Mouse (Mus musculus) stomach, embryonic 16.5 days (tissue): Measurements from ENCODE around the gene Chid1. TPM values are rescaled to one million over a fixed set of nuclear protein-coding genes. Genes with fewer than 3 reads are reported as not detected.

Experiments used
- ATAC-seq: fragments of 200-750 bp; cut with Nextera tagmentation; 2 replicates; pipeline ENCODE4 v1.8.0; 2017; ENCODE audit warnings: moderate number of reproducible peaks, moderate TSS enrichment; ENCODE audit not compliant: insufficient read depth, low FRiP score
- H3K27ac ChIP-seq: fragments of 300-500 bp; sonication (generic); 2 replicates; pipeline ENCODE4 v1.5.1; 2014; ENCODE audit warnings: low read length
- H3K27me3 ChIP-seq: fragments of 300-500 bp; sonication (generic); 2 replicates; pipeline ENCODE4 v1.6.1; 2014; ENCODE audit warnings: low read length, control low read depth, mixed read lengths; ENCODE audit not compliant: control insufficient read depth, insufficient read depth
- H3K36me3 ChIP-seq: fragments of 300-500 bp; sonication (generic); 2 replicates; pipeline ENCODE4 v1.6.1; 2014; ENCODE audit warnings: low read length; ENCODE audit not compliant: control insufficient read depth, insufficient read depth
- H3K4me1 ChIP-seq: fragments of 300-500 bp; sonication (generic); 2 replicates; pipeline ENCODE4 v1.6.1; 2014; ENCODE audit warnings: low read length, control low read depth, mixed read lengths; ENCODE audit not compliant: control insufficient read depth, insufficient read depth
- H3K4me2 ChIP-seq: fragments of 300-500 bp; sonication (generic); 2 replicates; pipeline ENCODE4 v1.6.1; 2014; ENCODE audit warnings: low read depth, low read length, mixed read lengths
- H3K4me3 ChIP-seq: fragments of 300-500 bp; sonication (generic); replicated peaks from 2 replicates; pipeline ENCODE4 v1.5.1; 2014; ENCODE audit warnings: mild to moderate bottlenecking, low read length
- H3K9ac ChIP-seq: fragments of 300-500 bp; sonication (generic); 2 replicates; pipeline ENCODE4 v1.6.1; 2014; ENCODE audit warnings: low read length
- H3K9me3 ChIP-seq: fragments of 300-500 bp; sonication (generic); replicated peaks from 2 replicates; pipeline ENCODE4 v1.6.1; 2016; ENCODE audit warnings: low read length, control low read depth; ENCODE audit not compliant: control insufficient read depth
- WGBS: fragments of 180-500 bp; shearing (Covaris S2); extraction: QIAGEN DNeasy Blood & Tissue Kit; methylation state at CpG from one replicate; pipeline ENCODE4 v1.1.7; 2014; 5-methylcytosine and 5-hydroxymethylcytosine counted together
- polyA plus RNA-seq: library from polyadenylated mRNA; unstranded; fragments of >200 nt; fragmentation: Nextera tagmentation; extraction: Ambion mirVana; gene quantifications from 2 replicates; pipeline ENCODE4 v1.2.1, GENCODE M21; 2015

The Chid1 gene
- polyA plus RNA-seq, 1 experiment from 2014 or later = 54.0 TPM

DNA sequence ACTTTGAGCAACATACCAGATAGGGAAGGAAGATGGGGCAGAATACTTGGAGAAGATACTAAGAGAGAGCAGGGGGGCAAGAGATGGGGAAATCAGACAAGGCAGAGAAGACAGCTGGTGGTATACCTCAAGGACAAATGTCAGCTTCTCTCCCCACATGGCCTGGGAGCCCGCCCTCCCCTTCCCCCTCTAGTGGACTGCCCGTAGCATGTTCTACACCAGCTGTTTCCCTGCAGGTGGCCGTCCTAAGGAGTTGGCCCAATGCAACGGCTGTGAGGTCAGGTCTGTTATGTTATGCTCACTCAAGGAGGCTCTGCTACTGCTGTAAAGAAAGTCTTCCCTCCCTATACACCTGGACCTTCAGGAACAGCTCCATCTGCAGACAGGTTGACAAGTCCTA lies 16.6 kb downstream of the Chid1 start:
- H3K27me3 ChIP-seq = no peaks in the 10 kb centered on the region
- no peak overlapping the region for H3K9ac ChIP-seq
- no peak overlapping the region for H3K27ac ChIP-seq
- no peaks in the 10 kb centered on the region for H3K4me1 ChIP-seq
- H3K9me3 ChIP-seq = no peaks in the 10 kb centered on the region
- no peak for ATAC-seq
- 44% methylated on average over 4 of the region's 4 CpGs for WGBS
- H3K4me2 ChIP-seq = no peak overlapping the region
- no peak overlapping the region for H3K4me3 ChIP-seq
- peaks cover 5% of the 10 kb centered on the region; the same call in 1 of the 2 replicates for H3K36me3 ChIP-seq

DNA sequence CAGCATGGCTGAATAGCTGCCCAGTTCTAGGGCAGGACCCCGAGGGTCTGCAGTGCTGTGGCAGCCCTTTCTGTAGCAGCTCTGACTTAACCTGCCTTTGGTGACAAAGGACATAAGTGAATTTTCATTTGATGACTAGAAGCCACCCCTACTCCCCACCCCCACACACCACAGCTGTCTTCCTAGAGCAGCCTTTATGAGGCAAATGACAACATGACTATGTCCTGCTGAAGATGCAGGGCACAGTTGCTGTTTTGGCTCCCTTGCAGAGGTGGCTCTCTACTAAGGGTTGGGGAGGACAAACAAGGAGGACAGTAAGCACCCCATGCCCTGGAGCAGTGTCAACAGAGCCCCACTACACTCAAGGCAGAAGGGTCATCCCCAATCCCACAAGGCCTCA lies 19.9 kb downstream of the Chid1 start:
- Histone ChIP-seq H3K9me3 (no peaks in the 10 kb centered on the region), H3K9ac (no peak overlapping the region), H3K4me3 (no peak overlapping the region), H3K27ac (no peak overlapping the region), H3K4me1 (no peaks in the 10 kb centered on the region), H3K4me2 (no peak overlapping the region), H3K27me3 (no peaks in the 10 kb centered on the region), H3K36me3 (peaks cover 5% of the 10 kb centered on the region; the same call in 1 of the 2 replicates)
- whole genome bisulfite sequencing = 89% methylated on average over 1 of the region's 1 CpGs
- ATAC-seq = no peak

DNA sequence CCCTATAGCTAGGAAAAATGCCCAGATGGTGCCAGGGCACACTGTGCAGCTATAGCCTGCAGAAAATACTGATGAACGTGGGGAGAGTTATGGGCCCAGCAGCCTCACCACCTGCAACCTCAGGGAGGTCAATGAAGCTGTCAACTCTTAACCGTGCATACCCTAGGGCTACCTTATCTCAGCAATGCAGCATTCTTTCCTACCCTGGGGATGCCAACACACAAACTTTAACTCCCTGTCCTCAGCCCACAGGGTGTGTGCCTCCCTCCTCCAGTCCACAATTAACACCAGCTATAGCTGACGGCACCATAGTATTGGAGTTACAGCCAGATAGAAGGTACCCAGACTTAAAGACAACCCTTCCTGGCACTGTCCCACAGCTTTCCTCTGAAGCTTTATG lies 20.7 kb downstream of the Chid1 start:
- Histone ChIP-seq H3K4me1 (no peaks in the 10 kb centered on the region), H3K27me3 (no peaks in the 10 kb centered on the region), H3K4me2 (no peak overlapping the region), H3K9ac (no peak overlapping the region), H3K36me3 (peaks cover 5% of the 10 kb centered on the region; the same call in 1 of the 2 replicates), H3K27ac (no peak overlapping the region), H3K9me3 (no peaks in the 10 kb centered on the region), H3K4me3 (no peak overlapping the region)
- no peak for ATAC-seq
- WGBS = 77% methylated on average over 3 of the region's 3 CpGs

DNA sequence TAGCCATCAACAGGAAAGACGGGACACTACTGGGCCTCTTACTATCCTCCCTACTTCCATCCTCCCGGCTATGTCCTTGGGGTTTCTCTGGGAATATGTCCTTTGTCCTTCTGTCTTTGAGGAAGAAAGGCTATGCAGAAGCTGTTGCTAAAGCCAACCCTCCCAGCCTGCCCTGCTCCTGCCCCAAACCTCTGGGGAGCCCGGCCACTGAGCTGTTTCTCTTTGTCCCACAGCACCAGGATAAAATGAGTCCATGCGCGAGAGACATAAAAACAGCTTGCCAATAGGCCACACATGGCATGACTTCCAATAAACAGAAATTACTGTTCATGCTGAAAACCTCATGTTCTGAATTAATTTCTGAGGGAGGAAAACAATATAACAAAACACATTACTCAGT lies 21.4 kb downstream of the Chid1 start:
- Histone ChIP-seq H3K9ac (no peak overlapping the region), H3K4me1 (no peaks in the 10 kb centered on the region), H3K9me3 (no peaks in the 10 kb centered on the region), H3K36me3 (peaks cover 5% of the 10 kb centered on the region; the same call in 1 of the 2 replicates), H3K4me3 (no peak overlapping the region), H3K4me2 (no peak overlapping the region), H3K27me3 (no peaks in the 10 kb centered on the region), H3K27ac (no peak overlapping the region)
- WGBS = 90% methylated on average over 5 of the region's 5 CpGs
- no peak for ATAC-seq

DNA sequence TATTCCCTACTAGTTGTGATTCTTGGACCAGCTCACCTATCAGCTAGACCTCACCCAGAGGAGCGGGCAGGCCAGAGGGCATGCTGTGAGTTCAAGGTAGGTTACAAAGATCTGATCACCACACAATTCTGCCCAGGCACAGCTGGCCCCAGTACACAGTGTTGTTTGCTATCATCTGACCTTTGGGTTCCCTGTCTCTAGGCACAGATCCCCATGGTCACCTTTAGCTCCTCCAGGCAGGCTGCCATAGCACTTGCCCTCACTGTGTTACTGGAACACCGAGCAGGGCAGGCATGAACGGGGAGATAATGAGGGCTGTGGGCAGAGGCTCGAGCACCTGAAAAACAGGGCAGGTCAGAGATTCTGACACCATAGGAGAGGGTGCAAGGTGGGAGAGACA lies 22.0 kb downstream of the Chid1 start:
- H3K36me3 ChIP-seq = peaks cover 5% of the 10 kb centered on the region; the same call in 1 of the 2 replicates
- H3K9ac ChIP-seq = no peak overlapping the region
- WGBS = 85% methylated on average over 4 of the region's 4 CpGs
- H3K27ac ChIP-seq = no peak overlapping the region
- no peak overlapping the region for H3K4me3 ChIP-seq
- no peaks in the 10 kb centered on the region for H3K27me3 ChIP-seq
- no peak; the same call in 1 of the 2 replicates for ATAC-seq
- H3K4me2 ChIP-seq = no peak overlapping the region
- H3K9me3 ChIP-seq = no peaks in the 10 kb centered on the region
- no peaks in the 10 kb centered on the region for H3K4me1 ChIP-seq

DNA sequence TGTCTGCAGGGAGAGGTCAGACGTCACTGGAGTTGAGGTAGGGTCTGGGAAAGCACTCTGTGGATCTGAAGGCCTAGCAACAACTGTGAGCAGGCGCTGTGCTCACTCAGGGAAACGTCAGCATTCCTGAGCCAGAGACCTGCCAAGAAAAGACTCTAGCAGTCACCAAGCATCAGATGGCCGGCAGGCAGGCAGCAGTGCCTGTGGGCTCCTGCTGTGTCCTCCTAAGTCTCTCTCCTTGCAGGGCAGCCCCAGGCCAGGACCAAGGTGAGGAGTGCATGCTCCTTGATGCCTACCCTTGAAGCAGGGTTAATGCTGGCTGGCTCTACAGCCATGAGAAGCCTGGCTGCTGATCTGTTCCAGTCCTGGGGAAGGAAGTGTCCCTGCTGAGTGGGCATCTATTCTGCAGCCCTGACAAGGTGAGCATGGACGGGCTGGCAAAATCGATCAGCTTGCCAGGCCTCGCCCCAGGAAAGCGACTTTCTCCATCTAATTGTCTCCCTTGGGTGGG lies 28.9 kb downstream of the Chid1 start:
- Histone ChIP-seq H3K9me3 (no peaks in the 10 kb centered on the region), H3K9ac (no peak overlapping the region; the same call in 1 of the 2 replicates), H3K27ac (no peak overlapping the region), H3K4me2 (no peak overlapping the region), H3K27me3 (no peaks in the 10 kb centered on the region), H3K36me3 (no peaks in the 10 kb centered on the region), H3K4me3 (no peak overlapping the region), H3K4me1 (no peaks in the 10 kb centered on the region)
- WGBS = 75% methylated on average over 8 of the region's 8 CpGs
- no peak for ATAC-seq

DNA sequence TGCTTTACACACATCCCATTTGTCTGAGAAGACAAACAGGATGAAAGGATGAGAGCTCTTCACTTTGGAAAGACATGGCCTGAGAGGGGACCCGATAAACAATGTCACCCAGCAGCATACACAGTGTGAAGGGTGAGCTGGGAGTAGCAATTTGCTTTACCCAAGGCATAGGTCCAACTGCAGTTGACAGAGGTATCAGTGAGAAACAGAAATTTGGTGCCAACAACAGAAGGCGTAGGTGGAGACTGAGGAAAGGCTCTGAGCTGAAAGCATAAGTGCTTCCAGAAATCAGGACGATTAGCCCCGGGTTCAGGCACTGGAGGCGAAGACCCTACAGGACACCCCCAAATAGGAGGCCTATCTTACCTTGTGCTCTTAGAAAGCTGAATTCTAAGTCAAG lies 29.5 kb downstream of the Chid1 start:
- 88% methylated on average over 5 of the region's 5 CpGs for WGBS
- no peak overlapping the region for H3K9ac ChIP-seq
- no peaks in the 10 kb centered on the region for H3K36me3 ChIP-seq
- H3K9me3 ChIP-seq = no peaks in the 10 kb centered on the region
- H3K4me3 ChIP-seq = no peak overlapping the region
- ATAC-seq = no peak
- H3K4me2 ChIP-seq = no peak overlapping the region
- H3K27ac ChIP-seq = no peak overlapping the region
- no peaks in the 10 kb centered on the region for H3K4me1 ChIP-seq
- H3K27me3 ChIP-seq = no peaks in the 10 kb centered on the region

DNA sequence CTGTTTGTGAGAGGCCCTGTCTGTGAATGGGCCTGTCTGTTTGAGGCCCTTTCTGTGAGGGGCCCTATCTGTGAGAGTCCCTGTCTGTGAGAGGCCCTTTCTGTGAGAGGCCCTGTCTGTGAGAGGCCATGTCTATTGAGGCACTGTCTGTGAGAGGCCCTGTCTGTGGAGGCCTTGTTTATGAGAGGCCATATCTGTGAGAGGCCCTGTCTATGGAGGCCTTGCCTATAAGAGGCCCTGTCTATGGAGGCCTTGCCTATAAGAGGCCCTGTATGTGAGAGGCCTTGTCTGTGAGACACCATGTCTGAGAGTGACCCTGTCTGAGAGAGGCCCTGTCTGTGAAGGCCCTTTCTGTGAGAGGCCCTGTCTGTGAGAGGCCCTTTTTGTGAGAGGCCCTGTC lies 31.5 kb downstream of the Chid1 start:
- Histone ChIP-seq H3K9me3 (no peaks in the 10 kb centered on the region), H3K4me1 (no peaks in the 10 kb centered on the region), H3K4me2 (no peak overlapping the region), H3K27me3 (no peaks in the 10 kb centered on the region), H3K4me3 (no peak overlapping the region), H3K9ac (peak overlapping the region; percentile 27; the same call in 1 of the 2 replicates), H3K36me3 (no peaks in the 10 kb centered on the region), H3K27ac (no peak overlapping the region)
- no peak for ATAC-seq

DNA sequence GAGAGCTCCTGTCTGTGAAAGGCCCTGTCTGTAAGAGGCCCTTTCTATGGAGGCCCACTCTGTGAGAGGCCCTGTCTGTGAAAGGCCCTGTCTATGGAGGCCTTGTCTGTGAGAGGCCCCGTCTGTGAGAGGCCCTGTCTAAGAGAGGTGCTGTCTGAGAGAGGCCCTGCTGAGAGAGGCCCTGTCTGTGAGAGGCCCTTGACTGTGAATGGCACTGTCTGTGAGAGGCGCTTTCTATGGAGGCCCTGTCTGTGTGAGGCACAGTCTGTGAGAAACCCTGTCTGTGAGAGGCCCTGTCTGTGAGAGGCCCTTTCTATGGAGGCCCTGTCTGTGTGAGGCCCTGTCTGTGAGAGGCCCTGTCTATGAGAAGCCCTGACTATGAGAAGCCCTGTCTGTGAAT lies 33.4 kb downstream of the Chid1 start:
- 76% methylated on average over 2 of the region's 2 CpGs for WGBS
- Histone ChIP-seq H3K9ac (no peak overlapping the region; the same call in 1 of the 2 replicates), H3K9me3 (no peaks in the 10 kb centered on the region), H3K27ac (no peak overlapping the region), H3K4me2 (no peak overlapping the region), H3K27me3 (no peaks in the 10 kb centered on the region), H3K4me1 (no peaks in the 10 kb centered on the region), H3K4me3 (no peak overlapping the region), H3K36me3 (no peaks in the 10 kb centered on the region)
- peak; percentile 40; the same call in 1 of the 2 replicates for ATAC-seq

DNA sequence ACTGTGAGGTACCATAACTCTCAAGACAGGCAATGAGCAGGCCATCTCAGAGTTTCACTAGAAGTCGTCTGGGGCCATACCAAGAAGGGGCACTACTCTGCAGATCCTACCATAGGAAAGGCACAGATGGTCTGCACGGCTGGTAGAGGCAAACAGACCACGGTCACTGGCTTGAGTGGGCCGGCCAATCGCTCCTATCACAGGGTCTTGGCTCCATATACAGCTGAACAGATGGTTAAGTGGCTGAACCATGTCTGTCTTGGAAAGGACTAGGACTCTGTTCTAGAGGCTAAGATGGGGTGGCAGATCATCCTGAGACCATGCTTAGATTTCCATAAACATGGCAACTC lies 37.1 kb downstream of the Chid1 start:
- no peak overlapping the region for H3K27ac ChIP-seq
- H3K27me3 ChIP-seq = no peaks in the 10 kb centered on the region
- no peak for ATAC-seq
- no peak overlapping the region for H3K9ac ChIP-seq
- no peak overlapping the region for H3K4me2 ChIP-seq
- no peak overlapping the region for H3K4me3 ChIP-seq
- no peaks in the 10 kb centered on the region for H3K36me3 ChIP-seq
- no peaks in the 10 kb centered on the region for H3K9me3 ChIP-seq
- no peaks in the 10 kb centered on the region for H3K4me1 ChIP-seq
- 87% methylated on average over 5 of the region's 5 CpGs for WGBS
